Mouse (Mus musculus): ENCODE measurements at regions not wholly inside any gene's neighbourhood (a gene's known extent, or its start where the extent isn't known, plus 50 kb on each side); places are given as distances from the start of the nearest gene placed in this dataset.

DNA sequence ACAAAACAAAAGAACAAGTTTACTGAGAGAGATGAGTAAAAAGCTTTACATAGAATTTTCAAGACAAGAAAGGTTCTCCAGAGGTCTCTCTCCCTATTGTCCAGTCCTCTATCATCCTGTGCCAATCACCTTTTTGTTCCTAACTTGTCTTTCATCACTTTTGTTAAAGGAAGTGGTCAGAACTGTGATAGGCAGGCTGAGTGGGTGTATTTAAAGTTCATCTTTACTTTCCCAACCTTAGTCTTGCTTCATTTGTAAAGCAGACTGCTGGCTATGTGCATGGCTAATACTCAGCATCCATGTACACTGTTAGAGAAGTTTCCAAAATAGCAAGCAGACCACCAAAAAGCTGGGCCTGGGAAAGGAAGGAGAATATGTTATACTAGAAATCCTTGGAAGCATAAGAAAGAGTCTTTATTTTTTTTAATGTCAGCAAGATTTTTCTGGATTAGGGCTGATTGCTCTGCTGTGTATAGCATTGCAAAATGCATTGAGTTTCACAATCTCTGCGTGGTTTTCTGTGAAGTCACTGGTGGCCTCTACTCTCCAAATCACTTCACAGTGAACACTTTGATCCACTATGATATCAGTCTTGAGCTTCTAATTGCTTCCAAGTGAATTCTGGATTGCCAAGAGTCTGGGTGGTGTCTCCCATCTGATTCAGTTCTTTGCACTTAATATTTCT, 973.8 kb downstream of the Gsdmc2 start:
- Histone ChIP-seq H3K4me2 (no peak overlapping the region), H3K36me3 (no peaks in the 10 kb centered on the region), H3K9ac (no peak overlapping the region), H3K9me3 (no peaks in the 10 kb centered on the region), H3K4me1 (no peaks in the 10 kb centered on the region), H3K4me3 (replicated peaks) (no peak overlapping the region), H3K27me3 (replicated peaks) (no peaks in the 10 kb centered on the region), H3K27ac (no peak overlapping the region)
- no peak for ATAC-seq (ENCODE audit: insufficient read depth, low FRiP score, low read depth)
- 73% methylated on average over 1 of the region's 1 CpGs for WGBS

DNA sequence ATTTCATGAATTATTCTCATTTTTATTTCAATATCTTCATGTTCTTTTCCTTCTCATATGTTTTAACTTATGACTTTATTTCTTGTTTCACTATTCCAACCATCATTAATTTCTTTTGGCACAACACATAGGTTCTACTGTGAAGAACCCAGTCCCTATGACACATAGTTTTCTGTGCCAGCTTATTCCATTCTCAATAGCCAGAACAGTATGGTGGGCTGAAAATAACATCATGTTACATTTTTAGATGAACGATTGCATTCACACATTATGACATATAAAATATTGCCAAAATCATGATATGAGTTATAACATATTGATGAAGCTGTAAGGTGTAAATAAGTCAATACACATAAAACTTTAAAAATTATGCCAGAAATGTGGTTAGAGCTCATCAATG, 982.4 kb downstream of the Gsdmc2 start:
- Histone ChIP-seq H3K27ac (no peak overlapping the region), H3K4me2 (no peak overlapping the region), H3K4me1 (no peaks in the 10 kb centered on the region), H3K27me3 (replicated peaks) (no peaks in the 10 kb centered on the region), H3K9ac (no peak overlapping the region), H3K4me3 (replicated peaks) (no peak overlapping the region), H3K36me3 (no peaks in the 10 kb centered on the region), H3K9me3 (no peaks in the 10 kb centered on the region)
- ATAC-seq (ENCODE audit: insufficient read depth, low FRiP score, low read depth): no peak
- 91% methylated on average over 1 of the region's 1 CpGs for WGBS

DNA sequence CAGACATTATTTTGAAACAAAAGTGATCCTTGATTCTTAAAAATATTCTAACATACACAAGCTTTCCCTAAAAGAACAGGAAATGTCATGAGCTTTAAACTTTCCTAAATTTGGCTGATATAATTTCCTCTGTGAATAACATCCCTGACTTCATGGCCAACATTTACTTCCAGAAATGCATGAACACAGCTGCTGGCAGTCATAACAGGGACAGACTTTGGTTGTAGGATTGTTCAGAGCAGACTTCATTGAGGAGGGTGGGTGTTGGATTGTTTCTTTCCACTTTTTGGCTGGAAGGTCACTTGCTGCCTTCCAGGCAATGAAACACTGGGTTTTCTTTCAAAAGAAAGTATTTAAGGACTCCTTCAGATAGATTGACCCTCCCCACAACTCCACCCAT, 983.6 kb downstream of the Gsdmc2 start:
- H3K4me1 ChIP-seq: no peaks in the 10 kb centered on the region
- no peak for ATAC-seq (ENCODE audit: insufficient read depth, low FRiP score, low read depth)
- H3K4me3 ChIP-seq (replicated peaks): no peak overlapping the region
- H3K27me3 ChIP-seq (replicated peaks): no peaks in the 10 kb centered on the region
- no peak overlapping the region for H3K27ac ChIP-seq
- no peaks in the 10 kb centered on the region for H3K36me3 ChIP-seq
- no peak overlapping the region for H3K4me2 ChIP-seq
- H3K9me3 ChIP-seq: no peaks in the 10 kb centered on the region
- H3K9ac ChIP-seq: no peak overlapping the region

DNA sequence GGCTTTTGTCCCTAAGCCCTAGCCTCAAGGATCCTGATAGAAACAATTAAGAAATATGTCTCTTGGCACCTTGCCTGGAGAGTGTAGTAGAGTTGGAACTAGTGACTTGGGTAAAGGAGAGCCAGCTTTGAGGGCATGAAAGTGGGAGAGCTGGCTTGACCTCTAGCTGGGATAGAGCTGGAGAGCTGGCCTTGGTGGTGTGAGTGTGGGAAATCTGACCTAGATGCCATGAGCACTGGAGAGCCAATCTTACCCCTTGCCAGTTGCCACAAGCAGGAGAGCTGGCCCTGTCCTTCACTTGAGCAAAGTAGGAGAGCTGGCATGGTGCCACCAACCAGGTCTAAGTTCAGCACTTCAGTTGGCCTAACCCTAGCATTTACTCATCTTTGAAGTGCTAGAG, 995.7 kb downstream of the Gsdmc2 start:
- Histone ChIP-seq H3K4me1 (no peaks in the 10 kb centered on the region), H3K4me2 (no peak overlapping the region), H3K9me3 (no peaks in the 10 kb centered on the region), H3K9ac (no peak overlapping the region), H3K4me3 (replicated peaks) (no peak overlapping the region), H3K27me3 (replicated peaks) (no peaks in the 10 kb centered on the region), H3K36me3 (no peaks in the 10 kb centered on the region), H3K27ac (no peak overlapping the region)
- no peak for ATAC-seq (ENCODE audit: insufficient read depth, low FRiP score, low read depth)

DNA sequence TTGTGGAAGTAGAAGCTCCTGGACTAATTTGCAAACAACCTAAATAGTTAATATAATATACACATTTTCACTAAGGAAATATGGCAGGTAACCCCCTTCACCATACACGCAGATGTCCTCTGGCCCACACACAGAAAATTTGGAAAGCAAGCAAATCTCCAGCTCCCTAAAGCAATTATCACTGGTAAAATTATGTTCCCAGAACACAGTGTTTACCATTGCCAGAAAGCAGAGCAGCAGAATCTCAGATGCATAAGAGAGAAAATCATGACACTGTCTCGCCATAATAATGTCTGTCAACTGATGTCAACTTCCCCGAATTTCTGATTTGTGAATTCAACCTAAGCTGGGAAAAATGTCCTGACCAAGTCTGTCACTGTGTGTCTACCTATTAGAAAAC, 999.1 kb downstream of the Gsdmc2 start:
- 68% methylated on average over 3 of the region's 3 CpGs for WGBS
- Histone ChIP-seq H3K36me3 (no peaks in the 10 kb centered on the region), H3K27ac (no peak overlapping the region)

DNA sequence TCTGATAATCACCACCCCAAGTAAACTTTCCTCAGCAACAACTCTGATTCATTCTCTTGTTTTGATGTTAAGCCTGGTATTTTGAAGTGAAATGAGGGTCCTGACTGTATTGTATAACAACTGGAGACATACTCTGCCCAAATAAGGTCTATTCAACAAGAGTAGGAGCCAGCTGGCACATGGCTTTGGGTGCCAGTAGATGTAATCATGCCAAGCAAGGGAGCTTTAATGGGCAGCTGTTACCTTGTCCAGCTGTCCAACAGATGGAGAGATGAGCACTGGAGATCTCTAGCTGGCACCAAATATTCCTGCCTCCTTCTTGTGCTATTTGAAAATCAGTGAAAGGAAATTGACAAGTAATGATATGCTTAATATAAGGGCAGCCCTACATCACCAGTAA, 1019.4 kb downstream of the Gsdmc2 start:
- H3K27me3 ChIP-seq (replicated peaks): no peaks in the 10 kb centered on the region
- no peak for ATAC-seq (ENCODE audit: insufficient read depth, low FRiP score, low read depth)
- H3K4me1 ChIP-seq: no peaks in the 10 kb centered on the region
- no peaks in the 10 kb centered on the region for H3K9me3 ChIP-seq
- no peak overlapping the region for H3K9ac ChIP-seq
- H3K36me3 ChIP-seq: no peaks in the 10 kb centered on the region
- no peak overlapping the region for H3K4me2 ChIP-seq
- H3K4me3 ChIP-seq (replicated peaks): no peak overlapping the region
- H3K27ac ChIP-seq: no peak overlapping the region

More for the DNA sequence above, 999.1 kb downstream of the Gsdmc2 start:
- no peak for ATAC-seq (ENCODE audit: insufficient read depth, low FRiP score, low read depth)
- no peaks in the 10 kb centered on the region for H3K9me3 ChIP-seq
- H3K4me3 ChIP-seq (replicated peaks): no peak overlapping the region
- H3K4me1 ChIP-seq: no peaks in the 10 kb centered on the region
- no peak overlapping the region for H3K9ac ChIP-seq
- H3K27me3 ChIP-seq (replicated peaks): no peaks in the 10 kb centered on the region
- no peak overlapping the region for H3K4me2 ChIP-seq

DNA sequence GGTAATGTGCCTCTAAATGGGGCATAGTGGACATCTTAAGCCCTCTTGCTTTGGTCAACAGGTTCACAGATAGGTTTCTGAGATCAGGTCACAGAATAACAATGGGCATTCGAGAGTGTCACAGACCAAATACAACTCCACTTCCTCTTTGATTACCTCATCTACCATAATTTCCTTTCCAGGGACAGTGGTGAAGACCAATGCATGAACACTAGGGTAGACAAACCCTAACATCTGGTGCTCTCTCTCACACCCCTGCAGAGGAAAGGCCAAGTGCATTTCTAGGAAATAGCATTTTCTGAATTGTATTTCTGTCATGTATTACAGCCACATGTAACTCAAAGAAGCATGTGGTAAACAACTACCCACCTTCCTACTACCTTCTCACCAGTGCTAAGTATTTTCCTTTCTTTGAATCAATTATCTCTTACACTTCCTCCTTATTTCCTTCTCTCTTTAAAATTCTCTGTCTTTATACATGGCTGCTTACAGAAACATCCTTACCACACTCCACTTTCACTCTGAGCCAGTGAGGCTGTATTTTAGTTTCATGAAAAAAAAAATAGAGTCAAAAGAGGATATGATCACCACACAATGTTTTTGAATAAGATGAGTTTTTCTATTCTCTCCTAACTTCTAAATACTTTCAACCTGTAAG, 1021.0 kb downstream of the Gsdmc2 start:
- Histone ChIP-seq H3K4me3 (replicated peaks) (no peak overlapping the region), H3K27ac (no peak overlapping the region), H3K4me2 (no peak overlapping the region), H3K27me3 (replicated peaks) (no peaks in the 10 kb centered on the region), H3K36me3 (no peaks in the 10 kb centered on the region), H3K9ac (no peak overlapping the region), H3K4me1 (no peaks in the 10 kb centered on the region), H3K9me3 (no peaks in the 10 kb centered on the region)
- WGBS: 68% methylated on average over 1 of the region's 1 CpGs
- ATAC-seq (ENCODE audit: insufficient read depth, low FRiP score, low read depth): no peak

DNA sequence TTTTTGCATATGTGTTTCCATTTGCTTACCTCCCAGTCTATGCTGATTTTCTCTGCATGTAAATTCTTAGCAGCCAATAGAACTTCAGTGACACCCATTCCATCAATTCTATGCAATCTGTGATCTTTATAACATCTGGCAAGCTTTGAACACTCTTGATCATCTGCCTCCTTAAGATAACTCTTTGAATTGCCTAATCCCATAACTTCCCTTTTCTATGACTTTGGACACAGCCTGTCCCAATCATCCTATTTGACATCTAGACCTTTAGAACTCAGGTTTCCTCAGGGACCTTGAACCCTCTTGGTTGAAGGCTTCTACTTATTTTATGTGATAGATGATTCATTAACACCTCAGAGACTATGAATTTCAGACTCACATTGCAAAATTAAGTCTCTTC, 1022.7 kb downstream of the Gsdmc2 start:
- Histone ChIP-seq H3K9ac (no peak overlapping the region), H3K4me1 (no peaks in the 10 kb centered on the region), H3K4me3 (replicated peaks) (no peak overlapping the region), H3K4me2 (no peak overlapping the region), H3K36me3 (no peaks in the 10 kb centered on the region), H3K9me3 (no peaks in the 10 kb centered on the region), H3K27ac (no peak overlapping the region), H3K27me3 (replicated peaks) (no peaks in the 10 kb centered on the region)
- no peak for ATAC-seq (ENCODE audit: insufficient read depth, low FRiP score, low read depth)

DNA sequence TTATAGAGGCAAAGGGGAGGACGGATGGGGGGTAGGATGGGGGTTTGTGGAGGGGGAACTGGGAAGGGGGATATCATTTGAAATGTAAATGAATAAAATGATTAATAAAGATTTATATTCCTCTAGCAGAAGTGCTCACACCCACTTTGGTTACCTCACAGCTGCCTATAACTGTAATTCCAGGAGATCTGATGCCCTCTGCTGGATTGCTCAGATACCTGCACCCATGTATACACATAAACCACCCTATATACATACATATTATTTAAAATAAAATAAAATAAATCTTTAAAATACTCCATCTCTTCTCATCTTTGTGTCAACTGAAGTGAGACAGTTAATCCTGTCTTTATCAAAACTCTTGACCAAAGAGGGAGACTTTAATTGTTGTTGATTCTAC, 1031.9 kb downstream of the Gsdmc2 start:
- Histone ChIP-seq H3K27me3 (replicated peaks) (no peaks in the 10 kb centered on the region), H3K36me3 (no peaks in the 10 kb centered on the region), H3K27ac (no peak overlapping the region), H3K9me3 (no peaks in the 10 kb centered on the region), H3K4me1 (no peaks in the 10 kb centered on the region), H3K9ac (no peak overlapping the region), H3K4me3 (replicated peaks) (no peak overlapping the region), H3K4me2 (no peak overlapping the region)
- 73% methylated on average over 1 of the region's 1 CpGs for WGBS
- ATAC-seq (ENCODE audit: insufficient read depth, low FRiP score, low read depth): no peak

DNA sequence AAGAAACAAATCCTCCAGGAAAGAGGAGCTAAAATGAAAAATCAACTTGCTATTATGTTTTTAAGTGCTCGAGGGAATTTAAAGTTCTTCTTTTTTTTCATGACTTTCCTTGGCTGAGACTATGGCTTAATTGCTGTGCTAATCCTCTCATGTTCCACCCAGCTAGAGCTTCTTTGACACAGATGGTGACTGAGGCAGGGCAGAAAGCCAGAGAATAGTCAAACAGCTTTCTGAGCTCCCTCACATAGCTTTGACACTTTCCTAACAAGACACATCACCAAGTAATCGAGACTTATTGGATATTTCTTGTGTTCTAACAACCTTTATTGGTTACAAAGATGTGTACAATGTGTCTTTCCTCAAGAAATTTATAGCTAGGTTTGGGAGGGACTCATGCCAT, 1033.0 kb downstream of the Gsdmc2 start:
- Histone ChIP-seq H3K9me3 (no peaks in the 10 kb centered on the region), H3K36me3 (no peaks in the 10 kb centered on the region), H3K27me3 (replicated peaks) (no peaks in the 10 kb centered on the region), H3K27ac (no peak overlapping the region), H3K4me1 (no peaks in the 10 kb centered on the region), H3K9ac (no peak overlapping the region), H3K4me2 (no peak overlapping the region), H3K4me3 (replicated peaks) (no peak overlapping the region)
- no peak for ATAC-seq (ENCODE audit: insufficient read depth, low FRiP score, low read depth)
- WGBS: 57% methylated on average over 2 of the region's 2 CpGs

DNA sequence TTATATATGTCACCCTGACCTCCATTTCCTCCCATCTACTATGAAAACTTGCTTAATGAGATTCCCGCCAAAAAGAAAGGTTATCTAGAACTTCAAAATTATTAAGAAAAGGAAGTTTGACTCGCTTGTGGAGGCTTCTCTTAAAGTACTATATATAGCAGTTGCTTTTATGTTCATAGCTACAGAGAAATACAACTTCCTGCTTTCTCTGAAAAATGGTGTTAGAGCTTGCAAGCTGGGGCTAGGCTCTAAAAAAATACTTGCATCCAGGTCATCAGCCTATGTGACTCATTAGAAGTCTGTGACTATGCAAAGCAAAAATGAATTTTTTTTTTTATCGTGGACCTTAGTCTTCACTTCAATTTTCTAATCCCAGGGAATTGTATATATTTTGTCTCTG, 1035.7 kb downstream of the Gsdmc2 start:
- no peak overlapping the region for H3K4me2 ChIP-seq
- ATAC-seq (ENCODE audit: insufficient read depth, low FRiP score, low read depth): no peak
- H3K4me3 ChIP-seq (replicated peaks): no peak overlapping the region
- no peak overlapping the region for H3K27ac ChIP-seq
- H3K9me3 ChIP-seq: no peaks in the 10 kb centered on the region
- WGBS: 75% methylated on average over 3 of the region's 3 CpGs
- no peak overlapping the region for H3K9ac ChIP-seq
- H3K27me3 ChIP-seq (replicated peaks): no peaks in the 10 kb centered on the region
- H3K4me1 ChIP-seq: no peaks in the 10 kb centered on the region
- H3K36me3 ChIP-seq: no peaks in the 10 kb centered on the region

DNA sequence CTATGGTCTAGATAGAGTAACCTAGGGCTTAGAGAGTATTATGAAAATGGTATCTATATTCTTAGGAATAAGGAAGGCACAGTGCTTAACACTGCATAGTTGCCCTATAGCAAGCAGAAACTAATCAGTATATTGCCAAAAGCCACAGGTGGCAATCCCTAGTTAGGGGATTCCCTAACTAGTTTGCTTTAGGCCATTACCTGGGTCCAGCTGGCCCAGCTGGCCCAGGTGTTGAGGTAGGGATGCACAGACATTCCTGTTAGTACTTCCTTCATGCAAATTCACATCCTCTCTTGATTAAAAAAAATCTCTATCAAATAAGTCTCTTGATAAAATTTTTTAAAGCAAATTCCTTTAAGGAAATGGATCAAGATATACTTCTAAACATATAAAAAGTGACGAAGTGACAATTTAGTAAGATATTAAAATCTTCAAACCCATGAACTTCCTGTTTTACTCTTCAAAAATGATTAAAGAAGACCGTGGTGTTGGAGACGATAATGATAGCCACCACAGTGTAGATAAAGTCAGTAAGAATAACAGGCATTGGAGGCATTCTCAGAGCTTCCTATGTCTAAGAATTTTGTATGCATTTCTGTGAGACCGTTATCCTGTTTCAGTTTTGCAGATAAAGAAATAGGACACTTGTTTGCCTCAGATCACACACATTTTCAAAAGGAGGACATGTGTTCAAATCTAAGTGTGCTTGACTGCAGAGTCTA, 1036.7 kb downstream of the Gsdmc2 start:
- H3K9ac ChIP-seq: no peak overlapping the region
- no peak for ATAC-seq (ENCODE audit: insufficient read depth, low FRiP score, low read depth)
- 79% methylated on average over 4 of the region's 4 CpGs for whole genome bisulfite sequencing

More for the DNA sequence above, 1036.7 kb downstream of the Gsdmc2 start:
- Histone ChIP-seq H3K27ac (no peak overlapping the region), H3K4me3 (replicated peaks) (no peak overlapping the region), H3K36me3 (no peaks in the 10 kb centered on the region), H3K9me3 (no peaks in the 10 kb centered on the region), H3K4me1 (no peaks in the 10 kb centered on the region), H3K27me3 (replicated peaks) (no peaks in the 10 kb centered on the region), H3K4me2 (no peak overlapping the region)
